Mouse (Mus musculus) olfactory bulb, adult 2 months (tissue): ENCODE data around the gene Dpep1. TPM values are rescaled to one million over a fixed set of nuclear protein-coding genes. Genes with fewer than 3 reads are reported as not detected.
A peak's percentile ranks its signal among the peaks of the same experiment; 100 is the strongest.
"Not testable (repeated sequence)": the region's sequence is repeated elsewhere in the genome, so short reads cannot be mapped to it uniquely, and the experiment has no call there.

Source experiments
- H3K27ac ChIP-seq: fragments of 200-500 bp; 2 replicates; pipeline ENCODE4 v1.5.1; 2012; ENCODE audit warnings: low read depth, low read length; ENCODE audit not compliant: insufficient read depth
- H3K4me1 ChIP-seq: fragments of 200-500 bp; 2 replicates; pipeline ENCODE4 v1.6.1; 2012; ENCODE audit warnings: low read length; ENCODE audit not compliant: control insufficient read depth, insufficient read depth
- H3K4me3 ChIP-seq: fragments of 200-500 bp; 2 replicates; pipeline ENCODE4 v1.5.1; 2012; ENCODE audit warnings: mild to moderate bottlenecking, low read depth, low read length, moderate library complexity; ENCODE audit not compliant: insufficient read depth
- CTCF ChIP-seq: fragments of 200-500 bp; IDR thresholded peaks from 2 replicates; pipeline ENCODE4 v1.5.1; 2012; ENCODE audit warnings: low read depth, mild to moderate bottlenecking, low read length, moderate library complexity; ENCODE audit not compliant: insufficient read depth
- POLR2A ChIP-seq: fragments of 200-500 bp; IDR thresholded peaks from 2 replicates; pipeline ENCODE4 v1.6.1; 2012; ENCODE audit warnings: mild to moderate bottlenecking, low read depth, low read length, moderate library complexity; ENCODE audit not compliant: insufficient read depth
- whole genome bisulfite sequencing: fragments of 180-500 bp; shearing (Covaris S2); methylation state at CpG from one replicate; pipeline ENCODE4 v1.1.7; 2018; 5-methylcytosine and 5-hydroxymethylcytosine counted together
- polyA plus RNA-seq: library from polyadenylated mRNA; stranded (reverse); fragments of >200 nt; gene quantifications from 2 replicates; pipeline ENCODE4 v1.2.4, GENCODE M21; 2012; ENCODE audit warnings: low replicate concordance; ENCODE audit not compliant: missing spikeins, insufficient read depth, insufficient read length

Gene Dpep1
- polyA plus RNA-seq, 1 experiment = not detected

DNA sequence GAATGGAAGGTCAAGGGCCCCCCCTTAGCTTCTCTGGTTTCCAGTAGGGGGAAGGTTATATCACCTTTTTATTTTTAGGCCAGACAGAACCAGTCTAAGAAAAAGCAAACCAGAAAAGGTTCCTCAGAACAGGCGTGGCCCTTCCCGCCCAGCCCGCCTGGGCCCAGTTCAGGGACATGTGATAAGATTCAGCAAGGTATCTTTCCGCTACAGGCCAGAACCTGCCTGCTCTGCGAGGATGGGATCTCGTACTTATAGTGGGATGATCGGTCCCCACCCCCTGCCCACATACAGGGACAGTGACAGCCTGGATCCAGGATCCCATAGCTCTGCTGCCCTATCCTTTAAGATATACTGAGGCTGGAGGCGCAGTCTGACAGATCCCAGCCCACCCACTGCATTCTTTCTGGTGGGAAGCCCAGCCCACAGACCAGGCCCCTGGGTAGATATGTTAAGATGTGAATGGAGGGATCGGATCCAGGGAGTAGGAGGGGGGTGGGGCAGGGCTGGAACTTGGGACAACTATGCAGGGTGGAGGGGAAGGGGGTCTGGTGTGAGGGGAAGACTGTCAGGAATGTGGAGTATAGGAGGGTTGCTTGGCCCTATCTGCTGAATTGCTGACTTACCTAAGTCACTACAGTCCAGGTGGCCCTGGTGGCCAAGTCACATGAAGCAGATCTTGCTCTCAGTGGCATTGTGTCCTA is 29.8 kb upstream of the Dpep1 start:
- Histone ChIP-seq H3K27ac (no peak overlapping the region), H3K4me1 (peaks cover 13% of the 10 kb centered on the region; the same call in 1 of the 2 replicates)

GRCm38 (mm10) chr8:123157888-123158465 is 28.1 kb upstream of the Dpep1 start, which contains the start of gene Sult5a1:
TSS of gene Sult5a1 (minus strand) at chr8:123158315.
- WGBS = 37% methylated on average over 13 of the region's 13 CpGs
- Histone ChIP-seq H3K4me1 (peaks cover 13% of the 10 kb centered on the region; the same call in 1 of the 2 replicates), H3K27ac (no peak within 1 kb of the TSS), H3K4me3 (no peak within 1 kb of the TSS)
- TF ChIP-seq POLR2A = no peak
- no peak for TF ChIP-seq CTCF

More for the DNA sequence above, 29.8 kb upstream of the Dpep1 start:
- no peak overlapping the region for H3K4me3 ChIP-seq
- WGBS = 76% methylated on average over 9 of the region's 9 CpGs
- no peak for TF ChIP-seq CTCF
- TF ChIP-seq POLR2A = no peak

- 88% methylated on average over 3 of the region's 3 CpGs for WGBS
Measured at GRCm38 (mm10) chr8:123181391-123181790, 4.7 kb upstream of the Dpep1 start.

GRCm38 (mm10) chr8:123188006-123188405 is 2.0 kb downstream of the Dpep1 start:
- no peak for TF ChIP-seq POLR2A
- TF ChIP-seq CTCF = no peak
- H3K27ac ChIP-seq = no peak overlapping the region
- no peak overlapping the region for H3K4me3 ChIP-seq
- peaks cover 28% of the 10 kb centered on the region for H3K4me1 ChIP-seq
- 58% methylated on average over 2 of the region's 2 CpGs for WGBS

More at GRCm38 (mm10) chr8:123181391-123181790, 4.7 kb upstream of the Dpep1 start:
- H3K27ac ChIP-seq = no peak overlapping the region
- no peak for TF ChIP-seq POLR2A
- no peak for TF ChIP-seq CTCF
- H3K4me1 ChIP-seq = no peaks in the 10 kb centered on the region
- H3K4me3 ChIP-seq = no peak overlapping the region

- peaks cover 31% of the 10 kb centered on the region for H3K4me1 ChIP-seq
Measured at GRCm38 (mm10) chr8:123188841-123189240, 2.8 kb downstream of the Dpep1 start.

DNA sequence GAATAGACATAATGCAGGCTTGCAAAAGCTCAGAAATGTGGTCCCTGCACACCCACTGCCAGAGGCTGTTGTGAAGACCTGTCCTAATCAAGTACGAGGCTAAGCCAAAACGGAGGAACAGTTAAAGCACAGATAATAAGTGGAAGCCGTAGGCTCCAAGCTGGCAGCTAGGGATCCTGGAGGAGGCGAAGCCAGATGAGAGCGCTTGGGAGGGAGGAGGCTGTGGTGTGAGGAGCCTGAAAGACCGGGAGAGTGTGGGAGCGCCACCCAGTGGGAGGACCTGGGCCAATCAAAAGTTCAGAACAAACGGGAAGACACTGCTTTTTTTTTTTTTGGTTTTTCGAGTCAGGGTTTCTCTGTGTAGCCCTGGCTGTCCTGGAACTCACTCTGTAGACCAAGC is 4.6 kb downstream of the Dpep1 start:
- H3K27ac ChIP-seq = peak overlapping the region; percentile 77; the same call in 1 of the 2 replicates
- no peak overlapping the region for H3K4me3 ChIP-seq
- H3K4me1 ChIP-seq = peaks cover 31% of the 10 kb centered on the region
- TF ChIP-seq POLR2A = no peak
- peak; percentile 52; the same call in 1 of the 2 replicates for TF ChIP-seq CTCF
- 1% methylated on average over 9 of the region's 9 CpGs for WGBS

More at GRCm38 (mm10) chr8:123188841-123189240, 2.8 kb downstream of the Dpep1 start:
- WGBS = 43% methylated on average over 7 of the region's 7 CpGs
- Histone ChIP-seq H3K4me3 (no peak overlapping the region), H3K27ac (no peak overlapping the region)
- TF ChIP-seq CTCF = no peak
- no peak for TF ChIP-seq POLR2A

- 57% methylated on average over 8 of the region's 8 CpGs for WGBS
- peak overlapping the region; percentile 80 for H3K27ac ChIP-seq
- no peak for TF ChIP-seq CTCF
- TF ChIP-seq POLR2A = no peak
Measured at GRCm38 (mm10) chr8:123191908-123192307, 5.9 kb downstream of the Dpep1 start.

DNA sequence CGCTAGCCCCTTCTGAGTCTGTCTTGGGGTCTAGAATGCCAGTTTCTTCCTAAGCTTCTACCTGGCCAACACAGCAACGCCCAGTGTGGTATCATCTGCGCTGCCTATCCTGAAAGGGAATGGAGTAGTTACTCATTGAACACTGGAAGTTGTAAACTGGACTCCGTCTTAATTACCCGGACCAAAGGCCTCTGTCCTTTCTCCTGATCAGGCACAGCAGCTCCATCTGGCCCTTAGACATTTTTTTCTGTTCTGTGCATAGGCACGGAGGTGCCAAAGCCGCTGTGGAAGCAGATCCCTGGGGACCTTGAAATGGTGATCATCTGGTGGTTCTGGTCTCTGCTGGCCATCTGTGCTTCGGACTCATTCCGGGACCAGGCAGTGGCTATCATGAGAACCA is 7.7 kb downstream of the Dpep1 start:
- 94% methylated on average over 9 of the region's 9 CpGs for WGBS
- Histone ChIP-seq H3K27ac (no peak overlapping the region), H3K4me1 (peaks cover 24% of the 10 kb centered on the region), H3K4me3 (no peak overlapping the region)
- TF ChIP-seq CTCF = no peak
- TF ChIP-seq POLR2A = no peak

More at GRCm38 (mm10) chr8:123191908-123192307, 5.9 kb downstream of the Dpep1 start:
- Histone ChIP-seq H3K4me1 (peaks cover 31% of the 10 kb centered on the region), H3K4me3 (no peak overlapping the region)

- not testable (repeated sequence) for H3K27ac ChIP-seq, H3K4me1 ChIP-seq, H3K4me3 ChIP-seq
- WGBS = 84% methylated on average over 5 of the region's 5 CpGs
Measured at GRCm38 (mm10) chr8:123197016-123197415, 11.0 kb downstream of the Dpep1 start.
